Mouse (Mus musculus): Measurements from ENCODE around the gene Paxbp1. TPM values are rescaled to one million over a fixed set of nuclear protein-coding genes. Genes with fewer than 3 reads are reported as not detected.

Gene Paxbp1
- total RNA-seq, 2 experiments from 2014 or later, result 12.8 to 26.2 TPM

DNA sequence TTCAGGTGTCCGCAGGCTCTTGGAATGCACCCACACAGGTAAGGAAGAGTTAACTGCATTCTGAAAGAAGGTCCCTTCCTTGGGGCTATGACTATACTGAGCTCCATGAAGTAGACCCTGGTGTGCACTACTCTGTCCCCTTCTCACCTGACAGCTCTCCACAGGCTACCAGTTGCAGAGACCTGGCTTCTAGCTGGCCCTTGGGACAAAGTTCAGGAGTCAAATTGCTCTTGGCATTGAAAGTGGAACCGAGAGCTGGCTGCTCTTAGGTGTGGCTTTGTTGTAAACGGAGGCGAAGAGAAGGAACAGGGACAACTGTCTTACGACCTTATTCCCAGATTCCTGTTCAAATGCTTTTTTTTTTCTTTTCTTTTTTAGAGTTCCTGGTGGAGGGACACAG lies 10.8 kb upstream of the Paxbp1 start:
- no peak for DNase-seq

DNA sequence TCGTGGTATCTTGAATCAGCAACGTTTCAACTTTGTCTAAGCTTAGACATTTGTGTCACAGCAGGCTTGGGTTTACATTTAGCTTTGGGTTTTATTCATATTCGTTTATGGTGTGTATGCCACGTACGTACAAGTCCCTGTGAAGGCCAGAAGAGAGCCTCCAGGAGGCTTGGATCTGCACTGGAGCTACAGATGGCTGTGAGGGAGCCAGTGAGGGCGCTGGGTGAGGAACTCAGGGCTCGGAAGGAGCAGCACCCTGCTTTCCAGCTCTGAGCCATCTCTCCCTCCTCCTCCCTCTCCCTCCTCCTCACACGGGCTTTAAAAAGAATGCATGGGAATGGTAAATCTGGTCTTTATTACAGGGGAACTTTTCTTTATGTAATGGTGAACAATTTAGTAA lies 9.3 kb upstream of the Paxbp1 start:
- DNase-seq, result no peak

DNA sequence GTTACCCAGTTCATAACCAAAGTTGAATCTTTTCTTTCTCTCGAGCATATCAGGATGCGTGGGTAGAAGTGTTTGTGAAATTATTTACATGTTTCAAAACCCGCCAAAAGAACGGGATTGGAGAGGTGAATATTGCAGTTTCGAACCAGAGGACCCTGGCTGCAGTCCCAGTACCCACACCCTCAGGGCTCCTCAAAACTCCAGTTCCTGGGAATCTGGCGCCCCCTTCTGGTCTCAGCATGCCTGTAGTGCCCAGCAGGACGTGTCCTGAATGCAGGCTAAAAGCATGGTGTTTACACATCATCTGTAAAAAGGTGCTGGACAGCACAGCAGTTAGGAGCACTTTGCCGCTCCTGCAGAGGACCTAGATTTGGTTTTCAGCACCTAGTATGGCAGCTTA lies 1.2 kb upstream of the Paxbp1 start:
- peak; percentile 67 for DNase-seq

DNA sequence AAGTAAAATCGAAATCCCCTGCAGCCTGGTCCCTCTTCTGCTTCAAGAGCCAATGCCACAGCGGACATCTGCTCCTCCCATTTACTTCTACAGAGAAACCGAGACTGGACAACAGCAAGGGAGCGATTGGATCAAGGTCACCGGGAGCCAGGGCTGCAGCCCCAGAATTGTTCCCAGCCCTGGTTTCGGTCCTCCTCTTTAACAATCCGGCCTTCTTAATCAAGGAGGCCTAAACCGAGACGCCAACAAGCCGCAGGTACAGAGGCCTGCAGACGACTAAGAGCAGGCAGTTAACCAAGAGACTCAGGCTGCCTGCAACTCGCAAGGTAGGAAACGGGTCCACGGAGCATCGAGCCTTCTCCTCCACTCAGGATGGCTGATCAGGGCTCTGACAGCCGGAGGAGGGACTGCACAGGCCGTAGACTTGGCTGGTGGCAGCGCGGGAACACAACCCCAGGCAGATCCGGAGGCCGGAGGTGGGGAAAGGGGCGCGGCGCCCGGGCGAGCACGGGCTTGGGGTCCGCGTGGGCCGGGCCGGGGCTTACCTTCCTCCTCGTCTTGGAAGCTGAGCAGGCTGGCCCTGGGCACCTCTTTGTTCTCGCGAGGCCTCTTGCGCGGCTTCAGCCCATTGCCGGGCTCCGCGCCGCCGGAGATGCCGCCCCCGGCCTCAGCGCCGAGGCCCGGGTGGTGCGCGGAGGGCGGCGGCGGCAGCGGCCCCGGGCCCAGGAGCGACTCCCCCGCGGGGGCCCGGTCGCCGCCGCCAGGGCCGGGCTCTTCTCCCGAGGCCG lies 688 bp downstream of the Paxbp1 start:
- DNase-seq, result peak; percentile 62

DNA sequence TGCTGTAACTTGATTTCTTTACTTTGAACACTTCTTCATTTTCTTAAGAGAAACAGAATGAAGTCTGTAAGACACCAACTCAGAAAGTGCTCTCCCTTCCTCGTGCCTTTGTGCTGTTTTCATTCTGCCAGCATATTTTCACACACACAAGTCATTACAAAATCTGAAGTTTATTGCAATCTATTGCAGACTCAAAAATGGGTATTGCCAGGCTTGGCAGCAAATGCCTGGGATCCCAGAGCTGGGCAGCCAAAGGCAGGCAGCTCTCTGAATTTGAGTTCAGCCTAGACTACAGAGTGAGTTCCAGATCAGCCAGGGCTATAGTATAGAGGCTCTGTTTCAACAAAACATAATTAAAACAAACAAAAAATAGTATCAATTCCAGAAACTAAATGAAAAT lies 1.7 kb downstream of the Paxbp1 start:
- no peak for DNase-seq

DNA sequence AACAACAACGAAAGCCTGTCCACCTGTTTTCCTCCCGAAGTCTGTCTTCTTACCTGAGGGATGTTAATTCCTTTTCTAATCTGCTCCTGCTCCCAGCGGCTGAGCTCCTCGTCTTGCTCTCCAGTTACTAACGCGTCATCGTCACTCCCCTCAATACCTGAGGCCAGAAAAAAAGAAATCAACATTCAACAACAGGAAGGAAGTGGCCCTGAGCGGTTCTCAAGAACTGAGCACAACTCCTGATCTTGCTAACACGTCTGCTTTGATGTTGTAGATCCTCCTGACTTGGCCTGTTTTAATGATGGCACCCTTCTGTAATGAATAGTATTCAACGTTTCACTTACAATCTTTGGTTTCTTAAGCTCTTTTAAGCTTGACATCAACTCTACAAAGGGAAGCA lies 8.5 kb downstream of the Paxbp1 start:
- no peak for DNase-seq

DNA sequence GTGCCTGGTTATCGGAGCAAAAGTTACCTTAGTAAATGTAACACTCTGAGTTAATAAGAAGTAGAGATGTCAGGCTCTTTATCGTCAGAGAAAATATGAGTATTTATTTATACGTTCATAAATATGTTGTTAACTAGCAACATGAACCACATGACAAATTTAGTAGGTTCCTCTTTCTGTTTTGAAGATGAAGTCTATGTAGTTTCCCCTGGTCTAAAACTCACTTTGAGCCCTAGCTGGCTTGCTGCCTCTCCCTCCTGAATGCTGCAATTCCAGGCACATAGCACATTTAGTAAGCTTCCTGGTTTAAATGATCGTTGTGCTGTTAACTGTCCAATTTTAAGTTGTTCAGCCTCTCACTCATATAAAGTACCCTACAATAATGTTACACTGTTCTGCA lies 13.6 kb downstream of the Paxbp1 start:
- no peak for DNase-seq

DNA sequence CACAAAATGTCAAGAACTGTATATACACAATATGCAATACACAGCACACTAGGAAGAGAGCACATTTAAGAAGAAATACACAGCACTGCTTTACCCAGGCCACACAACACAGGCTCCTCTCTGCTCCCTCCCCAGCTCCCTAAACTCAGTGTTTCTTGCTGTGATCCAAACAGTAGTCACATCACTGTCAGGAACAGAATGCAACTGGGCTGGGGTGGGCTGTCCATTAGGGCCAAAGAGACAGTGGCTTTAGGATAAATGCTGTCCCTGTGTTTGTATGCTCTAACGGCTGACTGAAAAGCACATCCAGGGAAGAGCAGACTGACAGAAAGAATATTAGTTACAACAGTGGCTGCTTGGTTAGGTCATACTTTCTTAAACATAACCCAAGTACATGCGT lies 14.4 kb downstream of the Paxbp1 start:
- no peak for DNase-seq

DNA sequence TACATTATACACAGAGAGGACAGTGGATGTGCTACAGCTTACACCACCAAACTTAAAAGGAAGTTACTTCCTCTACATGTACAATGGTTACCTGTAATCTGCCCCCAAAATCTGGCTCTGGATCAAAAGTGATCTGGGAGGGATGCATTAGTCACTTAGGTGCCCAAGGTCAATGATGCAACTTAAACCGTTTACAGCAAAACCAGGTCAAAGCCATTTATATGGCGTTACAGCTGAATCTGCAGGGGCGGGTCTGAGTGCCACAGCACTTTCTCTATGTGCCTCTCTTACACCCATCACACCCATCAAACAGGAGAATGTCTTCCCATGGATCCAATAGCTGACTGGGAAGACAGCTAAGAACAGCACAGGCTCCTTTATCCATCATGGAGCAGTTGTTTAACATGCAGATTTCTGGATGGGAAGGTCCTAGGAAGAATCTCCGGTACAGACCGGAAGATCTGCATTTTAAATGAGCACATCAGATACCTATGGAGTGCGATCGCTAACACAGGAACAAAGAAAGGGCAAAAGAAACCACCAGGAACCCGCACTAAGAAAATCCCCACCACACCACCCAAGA lies 15.1 kb downstream of the Paxbp1 start:
- DNase-seq, result no peak

DNA sequence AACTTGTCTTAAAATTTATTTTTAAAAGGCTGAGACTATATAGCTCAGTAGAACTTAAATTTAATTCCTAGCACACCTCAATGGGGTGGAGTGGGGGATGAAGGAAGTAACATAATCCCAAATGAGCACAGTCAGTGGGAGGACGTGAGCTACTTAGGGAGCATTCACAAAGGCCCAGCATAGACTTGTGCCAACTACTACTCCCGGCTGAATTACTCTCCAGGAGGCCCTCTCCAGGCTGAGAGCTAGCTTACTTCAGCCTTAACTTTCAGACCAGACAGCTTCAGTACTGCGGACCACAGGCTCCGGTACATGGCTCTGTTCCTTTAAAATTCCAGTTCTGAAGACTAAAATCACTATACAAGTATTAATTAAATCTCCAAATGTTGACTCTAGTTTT lies 18.1 kb downstream of the Paxbp1 start:
- no peak for DNase-seq

DNA sequence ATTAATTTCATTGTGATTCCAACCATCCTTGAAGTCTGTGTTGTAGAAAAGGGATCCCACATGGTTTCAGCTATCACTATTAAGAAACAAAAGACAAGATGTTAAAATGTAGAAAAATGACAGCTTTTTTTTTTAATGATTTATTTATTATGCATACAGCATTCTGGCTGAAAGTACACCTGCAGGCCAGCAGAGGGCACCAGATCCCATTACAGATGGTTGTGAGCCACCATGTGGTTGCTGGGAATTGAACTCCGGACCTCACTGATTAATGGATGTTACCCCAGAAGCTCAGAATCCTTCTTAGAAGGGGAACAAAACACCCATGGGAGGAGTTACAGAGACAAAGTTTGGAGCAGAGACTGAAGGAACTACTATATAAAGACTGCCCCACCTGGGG lies 21.0 kb downstream of the Paxbp1 start:
- no peak for DNase-seq

DNA sequence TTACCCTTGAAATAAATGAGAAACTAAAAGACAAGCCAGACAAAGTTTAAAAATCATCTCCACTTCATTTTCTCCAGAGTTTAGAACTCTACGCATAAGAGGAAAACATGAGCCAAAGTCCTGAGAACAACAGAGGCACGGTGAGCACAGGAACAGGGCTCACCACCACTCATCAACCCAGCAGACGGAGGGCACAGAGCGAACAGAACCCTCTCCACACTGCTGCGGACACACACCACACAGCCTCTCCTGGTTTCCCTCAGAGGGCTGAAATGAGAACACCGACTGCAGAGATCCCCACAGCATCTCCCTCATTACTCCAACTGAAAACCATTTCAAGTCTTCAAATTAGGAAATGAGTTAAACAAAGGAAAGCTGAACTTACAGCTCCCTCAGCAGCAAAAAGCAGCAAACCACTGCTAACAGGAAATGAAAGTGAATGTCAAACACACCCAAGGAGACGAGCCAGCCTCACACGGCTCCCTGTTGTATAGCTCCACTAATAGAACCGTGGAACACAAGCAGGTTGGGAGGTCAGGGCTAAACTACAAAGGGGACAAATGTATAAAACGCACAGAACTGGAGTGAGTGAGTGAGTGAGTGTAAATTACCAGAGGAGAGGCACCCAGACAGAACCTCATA lies 23.4 kb downstream of the Paxbp1 start:
- DNase-seq, result no peak

DNA sequence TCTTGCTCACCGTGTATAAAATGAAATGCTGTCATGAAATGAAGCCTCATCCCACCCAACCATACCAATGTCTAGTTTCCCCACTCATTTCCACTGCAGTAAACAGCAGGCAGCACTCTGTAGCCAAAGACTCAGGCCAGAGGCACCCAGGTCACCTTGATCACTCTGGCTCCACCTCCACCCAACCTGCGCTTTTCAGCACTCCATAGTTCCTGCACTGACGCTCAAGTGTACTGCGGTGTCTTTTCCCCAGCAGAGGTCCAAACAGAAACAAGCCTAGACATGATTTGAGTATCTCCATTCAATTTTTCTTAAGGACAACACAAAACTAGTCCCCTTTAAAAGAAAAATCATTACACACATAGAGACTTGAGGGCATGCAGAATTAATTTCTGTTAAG lies 24.9 kb downstream of the Paxbp1 start:
- DNase-seq, result no peak

DNA sequence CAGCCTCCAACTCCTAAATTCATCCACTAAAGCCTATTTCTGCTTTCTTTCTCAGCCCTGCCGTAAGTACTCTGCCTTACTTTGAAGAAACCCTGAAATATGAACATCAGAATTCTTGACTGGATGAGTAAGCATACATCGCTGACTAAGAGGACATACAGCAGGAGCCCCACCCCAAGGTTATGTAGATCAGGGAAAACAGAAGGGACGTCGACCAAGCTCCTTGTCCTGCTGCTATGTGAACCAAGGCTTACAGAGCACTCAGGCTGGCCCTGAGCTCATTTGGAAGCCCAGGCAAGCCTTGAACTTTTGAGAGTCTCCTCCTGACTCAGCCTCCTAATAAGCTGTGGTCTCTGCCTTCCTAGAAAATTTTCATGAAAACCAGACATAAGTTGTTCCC lies 28.6 kb downstream of the Paxbp1 start:
- DNase-seq, result no peak

DNA sequence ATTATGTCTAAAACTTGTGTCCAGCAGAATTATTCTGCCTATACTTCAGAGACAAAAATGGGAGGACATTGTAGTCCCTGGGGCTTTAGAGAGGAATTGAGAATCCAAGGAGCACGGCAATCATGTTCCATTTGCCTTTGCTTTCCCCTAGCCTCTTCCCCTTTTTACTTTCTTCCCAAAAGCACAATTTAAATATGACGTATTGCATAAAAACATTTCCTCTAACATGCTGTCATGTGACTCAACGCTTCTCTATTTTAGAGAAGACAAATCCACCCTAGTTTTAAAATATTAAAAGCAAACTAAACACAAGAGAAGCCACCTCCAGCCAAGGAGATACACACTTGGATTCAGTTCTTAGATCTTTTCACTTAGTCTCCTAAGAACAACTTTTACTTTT lies 32.5 kb downstream of the Paxbp1 start:
- no peak for DNase-seq

DNA sequence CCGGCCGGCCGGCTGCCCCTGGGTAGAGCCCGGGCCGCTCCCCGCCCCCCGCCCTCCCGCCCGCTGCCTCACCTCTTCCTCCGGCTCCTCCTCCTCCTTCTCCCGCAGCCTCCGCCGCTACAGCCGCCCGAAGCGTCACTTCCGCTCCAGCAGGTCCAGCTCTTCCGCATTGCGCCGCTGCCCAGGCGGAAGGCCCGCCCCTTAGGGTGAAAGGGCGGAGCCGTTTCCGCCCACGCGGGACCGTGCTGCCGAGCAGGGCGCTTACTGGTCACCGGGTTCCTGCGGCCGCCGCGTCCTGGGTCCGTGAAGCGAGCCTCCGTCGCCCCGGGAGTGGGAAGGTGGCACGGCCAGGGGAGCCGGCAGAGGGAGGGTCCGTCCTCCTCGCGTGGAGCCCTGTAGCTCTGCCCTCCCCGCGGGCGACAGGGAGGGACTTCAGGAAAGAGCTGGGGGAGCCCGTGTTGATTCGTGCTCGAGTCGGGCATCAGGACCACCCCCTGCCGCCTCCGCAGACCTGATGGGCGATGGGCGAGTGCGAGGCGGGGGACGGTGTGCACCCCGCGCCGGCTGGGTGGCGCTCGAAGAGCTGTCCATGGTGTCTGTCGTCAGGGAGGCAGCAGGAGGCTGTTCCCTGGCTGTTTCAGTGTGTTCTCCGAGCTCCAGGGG lies 33.2 kb downstream of the Paxbp1 start, which contains the start of gene Synj1:
TSS of gene Synj1 (minus strand) at position 288 of the 663 bp plus-strand sequence.
- peak; percentile 89 for DNase-seq

DNA sequence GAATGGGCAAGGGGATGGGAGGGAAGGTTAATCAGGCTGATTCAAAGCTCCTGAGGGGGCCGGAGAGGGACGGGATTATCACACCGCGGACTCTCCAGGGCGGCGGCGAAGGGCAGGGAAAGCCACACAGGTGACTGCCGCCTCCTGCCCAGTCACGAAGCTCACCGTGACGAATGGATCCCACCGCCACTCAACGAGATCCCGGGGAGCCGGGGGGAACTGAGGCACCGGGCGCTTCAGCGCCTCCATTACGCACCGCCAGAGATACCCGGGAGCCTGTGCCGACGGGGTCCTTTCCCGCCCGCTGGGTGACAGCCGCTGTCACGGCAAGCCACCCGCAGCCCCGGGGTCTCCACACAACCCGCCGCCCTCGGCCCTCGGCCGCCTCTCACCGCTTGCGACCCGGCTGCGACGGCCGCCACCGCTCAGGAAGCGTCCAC lies 33.7 kb downstream of the Paxbp1 start:
- DNase-seq, result no peak

DNA sequence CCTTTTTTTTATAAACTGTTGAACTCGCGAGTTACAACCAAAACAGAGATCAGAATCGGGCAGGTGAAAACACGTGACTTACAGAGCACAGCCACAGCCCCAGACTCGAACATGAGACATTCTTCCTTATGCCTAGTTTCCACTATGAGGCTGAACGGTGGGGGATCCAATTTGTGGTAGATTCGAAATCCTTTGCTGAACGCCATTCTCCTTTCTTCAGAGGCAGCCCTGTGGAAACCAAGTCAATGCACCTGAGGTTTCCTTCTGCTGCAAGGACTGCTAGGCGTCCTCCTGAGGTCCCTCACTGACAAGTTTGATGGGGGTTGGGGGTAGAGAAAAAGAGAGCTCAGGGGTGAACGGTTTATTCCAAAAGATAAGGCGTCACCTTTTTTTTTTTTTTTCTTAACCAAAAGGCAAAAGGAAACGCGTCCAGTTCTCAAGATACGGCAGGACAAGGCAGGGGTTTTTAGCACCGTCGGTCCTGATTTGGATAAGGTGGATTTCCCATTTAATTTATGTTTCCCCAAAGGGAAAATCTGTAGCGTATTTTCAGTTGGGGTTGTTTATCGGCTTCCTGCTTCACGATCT lies 34.3 kb downstream of the Paxbp1 start:
- DNase-seq, result no peak

DNA sequence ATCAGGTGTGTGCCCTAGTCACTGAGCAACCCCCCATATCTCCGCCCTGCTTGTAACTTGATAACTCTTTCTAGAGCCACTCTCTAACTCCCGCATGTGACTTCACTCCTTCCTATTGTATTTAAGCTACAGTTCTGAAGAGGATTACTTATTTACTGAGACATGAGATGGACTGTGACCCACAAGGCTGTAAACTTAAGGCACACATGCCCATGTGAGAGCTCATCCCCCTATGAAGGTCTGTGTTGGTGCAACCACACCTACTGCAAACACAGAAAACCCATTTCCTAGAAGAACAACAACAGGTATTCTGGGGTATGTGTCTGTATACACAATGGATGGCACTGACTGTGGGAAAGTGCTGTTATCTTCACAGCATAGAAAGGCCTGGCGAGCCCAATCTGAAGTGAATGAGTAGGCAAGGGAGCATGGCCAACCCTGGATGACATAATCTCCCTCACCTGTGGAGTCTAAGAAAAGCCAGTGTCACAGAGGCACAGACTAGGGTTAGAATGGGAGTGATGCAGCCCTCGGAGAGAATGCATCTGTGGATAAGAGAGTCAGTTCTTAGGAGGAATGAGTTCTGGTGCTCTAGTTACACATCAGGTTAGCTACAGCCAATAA lies 39.3 kb downstream of the Paxbp1 start:
- DNase-seq, result no peak

DNA sequence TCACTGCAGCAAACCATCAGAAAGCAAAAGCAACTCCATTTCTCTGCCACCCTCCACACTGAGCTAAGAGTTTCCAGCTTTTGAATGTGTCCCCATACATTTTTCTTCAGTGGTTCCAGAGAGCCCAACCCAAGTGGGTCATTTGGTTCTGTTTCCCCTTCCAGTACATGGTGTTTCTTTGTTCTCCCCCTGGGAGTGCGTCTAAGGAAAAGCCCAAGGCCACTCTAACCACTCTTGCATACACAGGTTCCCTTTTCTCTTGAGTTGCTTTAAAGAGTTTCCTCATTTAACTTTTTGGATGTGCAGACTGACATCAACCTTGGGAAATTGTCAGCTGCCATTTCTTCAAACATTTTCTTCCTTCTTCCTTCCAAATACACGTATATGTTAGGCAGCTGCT lies 43.2 kb downstream of the Paxbp1 start:
- DNase-seq, result no peak

DNA sequence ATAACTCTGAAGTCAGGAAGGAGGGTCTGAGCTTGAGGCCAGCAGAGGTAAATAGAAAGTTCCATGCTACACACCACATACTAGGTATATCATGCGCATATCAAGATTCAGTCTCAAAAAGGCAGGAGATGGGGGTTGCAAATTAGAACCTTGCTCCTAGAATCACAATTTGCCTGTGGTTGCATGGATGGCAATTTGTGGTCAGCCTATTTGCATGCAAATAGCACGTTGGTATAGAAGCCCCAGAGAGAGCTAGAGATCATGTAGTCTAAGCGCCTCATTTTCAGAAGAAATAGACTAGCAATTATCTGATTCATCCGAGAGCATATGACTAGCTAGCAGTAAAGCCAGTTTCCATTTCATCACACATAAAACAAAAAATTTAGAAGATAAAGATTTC lies 44.5 kb downstream of the Paxbp1 start:
- DNase-seq, result no peak

DNA sequence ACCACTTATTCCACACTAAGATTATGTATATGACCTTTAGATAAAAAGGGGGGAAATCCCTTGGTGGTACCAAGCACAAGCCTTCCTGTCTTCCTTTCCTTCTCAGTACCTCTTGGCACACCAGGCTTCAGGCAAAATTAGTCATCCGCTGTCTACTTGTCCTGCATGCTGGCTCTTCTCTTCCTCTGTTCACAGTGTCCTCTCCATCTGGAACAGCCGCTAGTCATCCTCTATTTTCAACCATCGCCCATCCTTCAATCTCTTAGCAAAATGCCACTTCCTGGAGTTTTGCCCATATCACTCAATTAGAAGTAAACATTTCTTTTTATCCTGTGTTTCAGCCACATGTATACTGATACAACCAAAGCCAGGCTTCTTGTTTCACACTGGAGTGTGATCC lies 46.5 kb downstream of the Paxbp1 start:
- DNase-seq, result no peak

Data from gastrocnemius, postnatal 10 days (tissue).